Mouse (Mus musculus) olfactory bulb, adult 2 months (tissue): Measurements from ENCODE around the gene Clcn1. TPM values are rescaled to one million over a fixed set of nuclear protein-coding genes. Genes with fewer than 3 reads are reported as not detected.

Experiments used
- H3K27ac ChIP-seq: fragments of 200-500 bp; 2 replicates; pipeline ENCODE4 v1.5.1; 2012; ENCODE audit warnings: low read depth, low read length; ENCODE audit not compliant: insufficient read depth
- H3K4me1 ChIP-seq: fragments of 200-500 bp; 2 replicates; pipeline ENCODE4 v1.6.1; 2012; ENCODE audit warnings: low read length; ENCODE audit not compliant: control insufficient read depth, insufficient read depth
- H3K4me3 ChIP-seq: fragments of 200-500 bp; 2 replicates; pipeline ENCODE4 v1.5.1; 2012; ENCODE audit warnings: mild to moderate bottlenecking, low read depth, low read length, moderate library complexity; ENCODE audit not compliant: insufficient read depth
- CTCF ChIP-seq: fragments of 200-500 bp; IDR thresholded peaks from 2 replicates; pipeline ENCODE4 v1.5.1; 2012; ENCODE audit warnings: low read depth, mild to moderate bottlenecking, low read length, moderate library complexity; ENCODE audit not compliant: insufficient read depth
- POLR2A ChIP-seq: fragments of 200-500 bp; IDR thresholded peaks from 2 replicates; pipeline ENCODE4 v1.6.1; 2012; ENCODE audit warnings: mild to moderate bottlenecking, low read depth, low read length, moderate library complexity; ENCODE audit not compliant: insufficient read depth
- WGBS: fragments of 180-500 bp; shearing (Covaris S2); methylation state at CpG from one replicate; pipeline ENCODE4 v1.1.7; 2018; 5-methylcytosine and 5-hydroxymethylcytosine counted together
- polyA plus RNA-seq: library from polyadenylated mRNA; stranded (reverse); fragments of >200 nt; gene quantifications from 2 replicates; pipeline ENCODE4 v1.2.4, GENCODE M21; 2012; ENCODE audit warnings: low replicate concordance; ENCODE audit not compliant: missing spikeins, insufficient read depth, insufficient read length

The Clcn1 gene
- polyA plus RNA-seq, 1 experiment = not detected

- peaks cover 28% of the 10 kb centered on the region for H3K4me1 ChIP-seq
- no peak overlapping the region for H3K27ac ChIP-seq
- H3K4me3 ChIP-seq = no peak overlapping the region
Measured at GRCm38 (mm10) chr6:42348281-42349005, 62.0 kb downstream of the Clcn1 start.

GRCm38 (mm10) chr6:42349006-42349425 lies 62.5 kb downstream of the Clcn1 start:
- peaks cover 28% of the 10 kb centered on the region for H3K4me1 ChIP-seq
- TF ChIP-seq POLR2A (no peak), CTCF (peak; percentile 60; the same call in 1 of the 2 replicates)
- H3K4me3 ChIP-seq = peak overlapping the region; percentile 76
- peak overlapping the region; percentile 69 for H3K27ac ChIP-seq
- WGBS = under 1% methylated on average over 11 of the region's 11 CpGs

More at GRCm38 (mm10) chr6:42348281-42349005, 62.0 kb downstream of the Clcn1 start:
- 29% methylated on average over 12 of the region's 12 CpGs for WGBS
- TF ChIP-seq CTCF = no peak
- no peak for TF ChIP-seq POLR2A

DNA sequence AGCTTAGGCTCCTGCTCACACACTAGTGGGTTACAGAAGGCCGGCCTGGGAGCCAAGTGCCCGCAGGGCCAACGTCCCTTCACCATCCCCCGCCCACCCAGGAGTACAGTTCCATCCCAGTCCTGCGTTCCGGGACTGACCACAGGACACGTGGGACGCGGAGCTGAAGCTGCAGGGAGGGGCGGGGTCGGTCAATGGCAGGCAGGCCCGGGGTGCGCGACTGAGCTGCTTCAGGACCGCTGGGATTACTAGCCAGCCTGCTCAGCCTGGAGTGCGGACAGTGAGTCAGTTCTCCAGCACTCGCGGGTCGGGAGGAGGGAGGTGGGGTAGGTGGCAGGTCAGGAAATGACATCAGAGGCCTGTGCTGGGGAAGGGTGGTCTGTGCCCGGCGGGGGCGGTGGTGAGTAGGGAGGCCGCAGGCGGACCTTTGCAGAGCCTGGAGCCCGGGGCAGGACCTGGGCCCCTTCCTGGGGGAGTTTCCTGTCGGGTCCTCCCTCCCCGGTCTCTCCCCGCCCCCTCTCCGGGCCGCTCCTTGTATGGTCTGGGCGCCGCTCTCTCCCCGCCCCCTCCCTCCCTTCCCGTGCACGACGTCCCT lies 63.0 kb downstream of the Clcn1 start, which contains the start of gene Zyx:
Zyx (plus strand) TSS at position 205 of the 595 bp plus-strand sequence.
- Histone ChIP-seq H3K4me3 (peak within 1 kb of the TSS; percentile 76), H3K27ac (peak within 1 kb of the TSS; percentile 69), H3K4me1 (peaks cover 33% of the 10 kb centered on the region)
- 1% methylated on average over 35 of the region's 36 CpGs for WGBS
- no peak; the same call in 1 of the 2 replicates for TF ChIP-seq POLR2A
- TF ChIP-seq CTCF = no peak

DNA sequence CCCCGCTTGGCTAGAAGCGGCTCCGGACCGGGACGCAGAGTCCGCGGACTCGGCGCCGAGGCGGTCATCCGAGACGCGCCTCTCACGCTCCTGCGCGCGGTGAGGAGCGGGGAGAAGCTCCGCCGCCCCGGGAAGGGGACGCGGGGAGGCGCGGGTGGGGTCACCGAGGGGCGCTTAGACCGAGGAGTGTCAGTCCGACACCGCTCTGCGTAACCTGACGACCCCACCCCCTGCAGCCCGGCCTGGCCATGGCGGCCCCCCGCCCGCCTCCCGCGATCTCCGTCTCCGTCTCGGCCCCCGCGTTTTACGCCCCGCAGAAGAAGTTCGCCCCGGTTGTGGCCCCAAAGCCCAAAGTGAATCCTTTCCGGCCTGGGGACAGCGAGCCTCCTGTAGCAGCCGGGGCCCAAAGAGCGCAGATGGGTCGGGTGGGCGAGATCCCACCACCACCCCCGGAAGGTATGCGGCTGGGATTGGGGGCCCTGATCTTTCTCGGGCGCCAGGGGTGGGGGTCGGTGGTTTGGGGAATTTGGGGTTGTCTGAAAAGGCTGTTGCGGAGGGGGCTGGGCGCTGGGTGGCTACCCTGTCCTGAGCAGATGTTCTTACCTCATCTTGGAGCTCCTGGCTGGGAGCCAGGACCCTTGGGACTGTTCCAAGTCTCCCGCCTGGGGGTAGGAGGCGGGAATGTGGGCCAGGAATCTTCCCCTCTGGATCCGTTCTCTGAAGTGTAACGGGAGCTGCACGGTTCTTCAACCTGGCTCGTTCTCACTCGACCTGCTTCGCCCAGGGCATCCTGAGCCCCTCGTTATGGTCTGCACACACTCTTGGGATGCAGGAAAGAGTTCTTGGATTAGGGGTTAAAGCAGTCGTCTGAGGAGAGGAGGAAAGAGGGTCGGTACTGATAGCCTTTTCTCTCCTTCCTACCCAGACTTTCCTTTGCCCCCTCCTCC lies 63.8 kb downstream of the Clcn1 start:
- Histone ChIP-seq H3K4me1 (peaks cover 35% of the 10 kb centered on the region), H3K4me3 (peak overlapping the region; percentile 76), H3K27ac (peak overlapping the region; percentile 43; the same call in 1 of the 2 replicates)
- no peak for TF ChIP-seq CTCF
- 0 out of 2 replicates have a peak, but pooled peaks have one; percentile 30 for TF ChIP-seq POLR2A
- under 1% methylated on average over 71 of the region's 72 CpGs for WGBS

GRCm38 (mm10) chr6:42350968-42351775 lies 64.7 kb downstream of the Clcn1 start:
- 45% methylated on average over 13 of the region's 13 CpGs for WGBS
- TF ChIP-seq POLR2A = no peak
- TF ChIP-seq CTCF = peak; percentile 33; the same call in 1 of the 2 replicates

DNA sequence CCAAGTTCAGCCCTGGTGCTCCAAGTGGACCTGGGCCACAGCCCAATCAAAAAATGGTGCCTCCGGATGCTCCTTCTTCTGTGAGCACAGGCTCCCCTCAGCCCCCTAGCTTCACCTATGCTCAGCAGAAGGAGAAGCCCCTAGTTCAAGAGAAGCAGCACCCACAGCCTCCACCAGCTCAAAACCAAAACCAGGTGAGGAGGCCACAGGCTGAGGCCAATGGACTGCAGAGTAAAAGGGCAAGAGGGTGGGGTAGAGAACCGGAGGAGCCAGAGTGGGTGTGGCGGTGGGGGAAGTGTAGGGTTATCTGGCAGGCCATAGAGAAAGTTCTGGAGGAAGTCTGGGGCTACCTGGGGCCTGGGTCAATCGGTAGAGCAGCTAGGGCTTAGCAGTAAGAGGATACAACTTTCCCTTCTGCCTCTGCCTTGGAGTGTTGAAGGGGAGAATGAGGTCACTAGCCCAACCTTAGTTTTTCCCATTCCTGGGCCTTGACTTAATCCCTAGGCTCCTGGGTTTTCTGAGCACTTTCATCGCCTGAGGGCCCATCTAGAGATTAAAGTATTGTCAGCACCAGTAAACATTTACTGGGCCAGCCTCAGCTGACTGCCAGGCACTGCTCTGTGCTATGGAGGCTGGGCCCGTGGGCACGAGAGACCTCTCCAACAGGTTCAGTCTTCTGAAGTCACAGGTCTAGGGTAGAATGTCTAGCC lies 65.4 kb downstream of the Clcn1 start:
- 83% methylated on average over 7 of the region's 7 CpGs for WGBS
- no peak overlapping the region for H3K4me3 ChIP-seq
- no peak overlapping the region for H3K27ac ChIP-seq
- TF ChIP-seq CTCF = no peak
- TF ChIP-seq POLR2A = no peak
- peaks cover 35% of the 10 kb centered on the region for H3K4me1 ChIP-seq

More at GRCm38 (mm10) chr6:42350968-42351775, 64.7 kb downstream of the Clcn1 start:
- Histone ChIP-seq H3K4me1 (peaks cover 35% of the 10 kb centered on the region), H3K4me3 (peak overlapping the region; percentile 76), H3K27ac (peak overlapping the region; percentile 7; the same call in 1 of the 2 replicates)

GRCm38 (mm10) chr6:42352486-42352846 lies 66.0 kb downstream of the Clcn1 start:
- WGBS = 82% methylated on average over 1 of the region's 1 CpGs
- Histone ChIP-seq H3K4me1 (peaks cover 35% of the 10 kb centered on the region), H3K27ac (no peak overlapping the region), H3K4me3 (no peak overlapping the region)
- TF ChIP-seq POLR2A (no peak), CTCF (no peak)

- WGBS = 78% methylated on average over 8 of the region's 8 CpGs
- Histone ChIP-seq H3K27ac (no peak overlapping the region), H3K4me1 (peaks cover 35% of the 10 kb centered on the region), H3K4me3 (no peak overlapping the region)
- TF ChIP-seq POLR2A = no peak
- TF ChIP-seq CTCF = no peak
Measured at GRCm38 (mm10) chr6:42353180-42353579, 66.7 kb downstream of the Clcn1 start.
